Mouse (Mus musculus): ENCODE data around the gene Pjvk.

GRCm38 (mm10) chr2:76655982-76656381 is 7.7 kb downstream of the Pjvk start:
- no peak for TF ChIP-seq CTCF (IDR thresholded peaks at IDR 0.05; ENCODE audit: extremely low read depth, insufficient read depth, low read length)
- no peak for TF ChIP-seq POLR2A (IDR thresholded peaks at IDR 0.05; ENCODE audit: extremely low read depth, insufficient read depth, low read length)
